Mouse (Mus musculus): ENCODE measurements around the gene Tmem178b. TPM values are rescaled to one million over a fixed set of nuclear protein-coding genes. Genes with fewer than 3 reads are reported as not detected.

Tmem178b gene
- polyA plus RNA-seq, 1 experiment = not detected

GRCm38 (mm10) chr6:39936590-39936989 is 63.5 kb downstream of the Tmem178b start:
- H3K4me3 ChIP-seq (replicated peaks; ENCODE audit: control insufficient read depth, low read depth, low read length) = no peak overlapping the region
- H3K27ac ChIP-seq (ENCODE audit: control insufficient read depth, insufficient read depth, low read depth, low read length, poor library complexity) = no peak overlapping the region
- WGBS = 40% methylated on average over 3 of the region's 3 CpGs
- no peak for TF ChIP-seq CTCF (IDR thresholded peaks at IDR 0.05; ENCODE audit: control insufficient read depth, insufficient read depth, low read length)
- no peak for TF ChIP-seq POLR2A (IDR thresholded peaks at IDR 0.05; ENCODE audit: borderline replicate concordance, control insufficient read depth, low read depth, low read length)
- H3K4me1 ChIP-seq (ENCODE audit: control insufficient read depth, insufficient read depth, low read length) = no peaks in the 10 kb centered on the region

GRCm38 (mm10) chr6:39940920-39941319 is 67.8 kb downstream of the Tmem178b start:
- 85% methylated on average over 7 of the region's 7 CpGs for WGBS

GRCm38 (mm10) chr6:39944854-39945253 is 71.8 kb downstream of the Tmem178b start:
- 79% methylated on average over 9 of the region's 9 CpGs for WGBS
- Histone ChIP-seq H3K27ac (ENCODE audit: control insufficient read depth, insufficient read depth, low read depth, low read length, poor library complexity) (no peak overlapping the region), H3K4me1 (ENCODE audit: control insufficient read depth, insufficient read depth, low read length) (no peaks in the 10 kb centered on the region), H3K4me3 (replicated peaks; ENCODE audit: control insufficient read depth, low read depth, low read length) (no peak overlapping the region)
- TF ChIP-seq CTCF (IDR thresholded peaks at IDR 0.05; ENCODE audit: control insufficient read depth, insufficient read depth, low read length) = no peak
- no peak for TF ChIP-seq POLR2A (IDR thresholded peaks at IDR 0.05; ENCODE audit: borderline replicate concordance, control insufficient read depth, low read depth, low read length)

More at GRCm38 (mm10) chr6:39940920-39941319, 67.8 kb downstream of the Tmem178b start:
- no peak overlapping the region for H3K4me3 ChIP-seq (replicated peaks; ENCODE audit: control insufficient read depth, low read depth, low read length)
- H3K27ac ChIP-seq (ENCODE audit: control insufficient read depth, insufficient read depth, low read depth, low read length, poor library complexity) = no peak overlapping the region
- no peaks in the 10 kb centered on the region for H3K4me1 ChIP-seq (ENCODE audit: control insufficient read depth, insufficient read depth, low read length)
- TF ChIP-seq POLR2A (IDR thresholded peaks at IDR 0.05; ENCODE audit: borderline replicate concordance, control insufficient read depth, low read depth, low read length) (no peak), CTCF (IDR thresholded peaks at IDR 0.05; ENCODE audit: control insufficient read depth, insufficient read depth, low read length) (no peak)

GRCm38 (mm10) chr6:39945670-39946440 is 72.8 kb downstream of the Tmem178b start:
- Histone ChIP-seq H3K27ac (ENCODE audit: control insufficient read depth, insufficient read depth, low read depth, low read length, poor library complexity) (no peak overlapping the region), H3K4me3 (replicated peaks; ENCODE audit: control insufficient read depth, low read depth, low read length) (no peak overlapping the region), H3K4me1 (ENCODE audit: control insufficient read depth, insufficient read depth, low read length) (no peaks in the 10 kb centered on the region)
- no peak for TF ChIP-seq CTCF (IDR thresholded peaks at IDR 0.05; ENCODE audit: control insufficient read depth, insufficient read depth, low read length)
- no peak for TF ChIP-seq POLR2A (IDR thresholded peaks at IDR 0.05; ENCODE audit: borderline replicate concordance, control insufficient read depth, low read depth, low read length)
- WGBS = 67% methylated on average over 5 of the region's 5 CpGs

GRCm38 (mm10) chr6:39946601-39947000 is 73.5 kb downstream of the Tmem178b start:
- Histone ChIP-seq H3K4me1 (ENCODE audit: control insufficient read depth, insufficient read depth, low read length) (no peaks in the 10 kb centered on the region), H3K27ac (ENCODE audit: control insufficient read depth, insufficient read depth, low read depth, low read length, poor library complexity) (no peak overlapping the region), H3K4me3 (replicated peaks; ENCODE audit: control insufficient read depth, low read depth, low read length) (no peak overlapping the region)
- 87% methylated on average over 4 of the region's 4 CpGs for WGBS
- TF ChIP-seq POLR2A (IDR thresholded peaks at IDR 0.05; ENCODE audit: borderline replicate concordance, control insufficient read depth, low read depth, low read length) (no peak), CTCF (IDR thresholded peaks at IDR 0.05; ENCODE audit: control insufficient read depth, insufficient read depth, low read length) (no peak)

DNA sequence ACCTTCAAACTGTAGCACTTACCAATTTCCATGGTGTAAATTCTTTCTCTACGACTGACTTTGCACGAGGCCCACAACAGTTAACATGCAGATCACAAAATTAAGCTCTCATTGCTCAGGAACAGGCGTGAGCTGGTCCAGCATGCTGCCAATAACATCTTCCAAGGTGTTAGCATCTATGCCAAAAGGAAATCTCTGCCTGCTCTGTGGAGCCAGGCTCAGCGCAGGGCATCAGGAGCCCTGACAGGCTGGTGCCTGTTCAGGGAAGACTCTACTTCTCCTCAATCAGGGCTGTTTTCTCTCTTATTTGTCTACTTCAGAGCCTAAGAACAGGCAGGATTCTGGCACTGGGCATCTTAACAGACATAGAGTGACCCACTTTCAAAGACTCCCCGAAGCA is 80.9 kb downstream of the Tmem178b start:
- Histone ChIP-seq H3K27ac (ENCODE audit: control insufficient read depth, insufficient read depth, low read depth, low read length, poor library complexity) (no peak overlapping the region), H3K4me3 (replicated peaks; ENCODE audit: control insufficient read depth, low read depth, low read length) (no peak overlapping the region), H3K4me1 (ENCODE audit: control insufficient read depth, insufficient read depth, low read length) (no peaks in the 10 kb centered on the region)
- TF ChIP-seq CTCF (IDR thresholded peaks at IDR 0.05; ENCODE audit: control insufficient read depth, insufficient read depth, low read length) (no peak), POLR2A (IDR thresholded peaks at IDR 0.05; ENCODE audit: borderline replicate concordance, control insufficient read depth, low read depth, low read length) (no peak)
- 73% methylated on average over 5 of the region's 5 CpGs for WGBS

DNA sequence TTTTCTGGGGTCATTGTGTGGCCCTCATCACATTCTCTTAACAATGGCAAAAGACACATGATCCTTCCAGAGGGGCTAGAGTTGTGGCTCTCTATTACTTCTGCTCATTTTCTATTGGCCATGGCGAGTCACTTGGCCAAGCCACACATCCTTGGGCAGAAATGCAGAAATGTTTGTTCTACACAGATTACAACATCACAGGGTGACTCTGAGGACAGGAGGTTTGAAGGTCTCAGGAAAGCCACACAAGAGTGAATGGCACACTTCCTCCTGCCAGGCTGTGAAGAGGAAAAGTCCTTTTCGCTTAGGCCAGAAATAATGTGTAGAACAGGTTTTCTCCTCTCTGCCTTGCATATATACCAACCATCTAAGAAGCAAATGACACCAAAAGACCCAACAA is 82.1 kb downstream of the Tmem178b start:
- no peaks in the 10 kb centered on the region for H3K4me1 ChIP-seq (ENCODE audit: control insufficient read depth, insufficient read depth, low read length)
- H3K27ac ChIP-seq (ENCODE audit: control insufficient read depth, insufficient read depth, low read depth, low read length, poor library complexity) = no peak overlapping the region
- 59% methylated on average over 2 of the region's 2 CpGs for WGBS
- H3K4me3 ChIP-seq (replicated peaks; ENCODE audit: control insufficient read depth, low read depth, low read length) = no peak overlapping the region
- no peak for TF ChIP-seq CTCF (IDR thresholded peaks at IDR 0.05; ENCODE audit: control insufficient read depth, insufficient read depth, low read length)
- no peak for TF ChIP-seq POLR2A (IDR thresholded peaks at IDR 0.05; ENCODE audit: borderline replicate concordance, control insufficient read depth, low read depth, low read length)

- Histone ChIP-seq H3K4me3 (replicated peaks; ENCODE audit: control insufficient read depth, low read depth, low read length) (no peak overlapping the region), H3K4me1 (ENCODE audit: control insufficient read depth, insufficient read depth, low read length) (no peaks in the 10 kb centered on the region), H3K27ac (ENCODE audit: control insufficient read depth, insufficient read depth, low read depth, low read length, poor library complexity) (no peak overlapping the region)
- WGBS = 59% methylated on average over 4 of the region's 4 CpGs
- TF ChIP-seq POLR2A (IDR thresholded peaks at IDR 0.05; ENCODE audit: borderline replicate concordance, control insufficient read depth, low read depth, low read length) (no peak), CTCF (IDR thresholded peaks at IDR 0.05; ENCODE audit: control insufficient read depth, insufficient read depth, low read length) (no peak)
These were observed 91.5 kb downstream of the Tmem178b start for GRCm38 (mm10) chr6:39964606-39965005.
